Mouse (Mus musculus) CH12.LX (cell line): ENCODE results near the gene Aldh2.

Experiments
- CHD2 ChIP-seq: IDR thresholded peaks from 2 replicates; pipeline ENCODE4 v1.6.1; 2011; ENCODE audit warnings: low read length, improper control_type of control experiment
- CTCF ChIP-seq, 2 experiments: IDR thresholded peaks in 1 of 2; conservative IDR thresholded peaks in 1 of 2; 2 replicates each; pipeline ENCODE4 v1.5.1; 2011 to 2012; ENCODE audit warnings: low read depth in 2 of 2, low read length in 2 of 2, improper control_type of control experiment in 1 of 2, inconsistent platforms in 1 of 2, mild to moderate bottlenecking in 1 of 2, moderate library complexity in 1 of 2
- E2F4 ChIP-seq: IDR thresholded peaks from 2 replicates; pipeline ENCODE4 v1.6.1; 2011; ENCODE audit warnings: low read depth, low read length, improper control_type of control experiment; ENCODE audit not compliant: insufficient replicate concordance
- EP300 ChIP-seq: IDR thresholded peaks from 2 replicates; pipeline ENCODE4 v1.6.1; 2011; ENCODE audit warnings: low read length, improper control_type of control experiment
- HCFC1 ChIP-seq: IDR thresholded peaks from 2 replicates; pipeline ENCODE4 v1.6.1; 2012; ENCODE audit warnings: low read depth, mild to moderate bottlenecking, inconsistent platforms, low read length, improper control_type of control experiment
- JUN ChIP-seq: IDR thresholded peaks from 2 replicates; pipeline ENCODE4 v1.6.1; 2011; ENCODE audit warnings: low read depth, mild to moderate bottlenecking, low read length, improper control_type of control experiment, moderate library complexity; ENCODE audit not compliant: insufficient read depth
- MYC ChIP-seq: IDR thresholded peaks from 2 replicates; pipeline ENCODE4 v1.6.1; 2011; ENCODE audit warnings: low read depth, mild to moderate bottlenecking, improper control_type of control experiment, low read length
- PAX5 ChIP-seq: IDR thresholded peaks from 2 replicates; pipeline ENCODE4 v1.6.1; 2012; ENCODE audit warnings: low read length, inconsistent platforms, mixed read lengths
- POLR2A ChIP-seq: IDR thresholded peaks from 2 replicates; pipeline ENCODE4 v1.6.1; 2011; ENCODE audit warnings: low read depth, mild to moderate bottlenecking, improper control_type of control experiment, low read length
- SIN3A ChIP-seq: IDR thresholded peaks from 2 replicates; pipeline ENCODE4 v1.6.1; 2012; ENCODE audit warnings: low read length, improper control_type of control experiment, inconsistent platforms
- SMC3 ChIP-seq: IDR thresholded peaks from 2 replicates; pipeline ENCODE4 v1.6.1; 2011; ENCODE audit warnings: low read depth, low read length, improper control_type of control experiment
- USF1 ChIP-seq: IDR thresholded peaks from 2 replicates; pipeline ENCODE4 v1.6.1; 2014; ENCODE audit warnings: low read depth, mild to moderate bottlenecking, inconsistent platforms, low read length, improper control_type of control experiment
- ZNF384 ChIP-seq: IDR thresholded peaks from 2 replicates; pipeline ENCODE4 v1.6.1; 2012; ENCODE audit warnings: low read depth, low read length, improper control_type of control experiment, inconsistent platforms

DNA sequence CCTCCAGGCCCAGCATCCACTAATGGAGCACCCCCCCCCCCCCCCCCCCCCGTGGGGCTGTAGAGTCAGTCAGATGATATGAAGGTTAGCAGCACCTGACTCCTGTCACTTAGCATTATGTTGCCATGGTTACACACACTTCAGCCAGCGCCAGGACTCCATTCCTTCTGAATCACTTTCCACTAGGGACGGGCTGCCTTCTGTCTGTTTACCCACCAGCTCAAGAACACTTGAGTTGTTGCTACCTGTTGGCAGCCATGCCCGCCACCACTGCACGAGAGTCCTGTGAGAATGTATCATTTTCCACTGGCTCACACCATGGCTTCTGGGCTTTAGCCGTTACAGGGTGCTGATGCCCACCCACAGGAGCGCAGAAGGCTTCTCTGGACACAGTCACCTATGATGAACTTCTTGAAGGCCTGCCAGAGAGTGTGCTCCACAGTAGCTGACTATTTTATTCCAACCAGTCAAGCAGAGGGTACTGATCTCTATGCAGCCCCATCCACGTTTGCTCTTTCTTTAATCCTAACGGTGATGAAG lies 23.7 kb downstream of the Aldh2 start:
- TF ChIP-seq PAX5, result no peak
- TF ChIP-seq MYC, result no peak
- TF ChIP-seq CTCF (conservative IDR thresholded peaks at IDR 0.05 in 1 of 2, IDR thresholded peaks at IDR 0.05 in 1 of 2; ENCODE audit: low read depth in 2 of 2, low read length in 2 of 2), result no peak
- no peak for TF ChIP-seq SIN3A
- no peak for TF ChIP-seq ZNF384
- TF ChIP-seq E2F4, result no peak
- TF ChIP-seq HCFC1, result no peak
- no peak for TF ChIP-seq POLR2A
- TF ChIP-seq CHD2, result no peak
- no peak for TF ChIP-seq JUN
- no peak for TF ChIP-seq SMC3
- TF ChIP-seq USF1, result no peak
- TF ChIP-seq EP300, result no peak
